ENCODE assay signal across 23 mouse cellular contexts in the genomic region with DNA sequence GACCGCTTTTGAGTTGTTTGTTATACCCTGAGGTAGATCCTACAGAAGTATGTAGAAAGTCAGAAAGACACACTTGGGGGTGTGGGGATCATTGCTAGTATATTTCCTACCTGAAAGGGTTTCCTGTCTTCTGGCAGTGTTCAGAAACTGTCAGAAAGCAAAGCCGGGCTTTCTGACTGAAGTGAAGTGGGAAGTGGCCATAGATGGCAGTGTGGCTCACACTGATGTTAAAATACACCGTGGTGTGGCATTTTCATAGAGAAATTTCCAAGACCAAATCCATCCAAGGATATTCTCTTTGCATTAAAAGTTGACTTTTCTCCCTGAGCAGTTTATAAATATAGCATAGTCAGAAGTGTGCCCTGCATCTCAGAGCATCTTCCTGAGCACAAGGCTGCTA. TPM values are rescaled to one million over a fixed set of nuclear protein-coding genes. Genes with fewer than 3 reads are reported as not detected.
DNase-seq lines count a peak whose midpoint lies in the region; ATAC-seq and TF ChIP-seq lines count a peak whose summit lies in the region.
"Had no signal": no experiment of that assay in that cellular context is flagged by ENCODE, and none has a peak within 500 bp of the region (broad histone marks: within the 10 kb centered on the region; RNA-seq: fewer than 3 reads in every experiment).

No protein-coding gene starts in this region.

- no peak overlapping the region for H3K4me3 ChIP-seq in forebrain, postnatal 0 days (ENCODE audit: low read depth, low read length)
- H3K4me3 ChIP-seq in forebrain, embryonic 11.5 days (ENCODE audit: low read depth, low read length) = no peak overlapping the region
- no peak overlapping the region for H3K4me3 ChIP-seq in left cerebral cortex, adult 2 months
- H3K4me3 ChIP-seq: forebrain, embryonic 12.5 days; heart, embryonic 10.5 days; limb, embryonic 15.5 days; megakaryocyte, embryonic 14.5 days; neural tube, embryonic 12.5 days had no signal

- ATAC-seq in forebrain, postnatal 0 days = no peak
- no peak for ATAC-seq in forebrain, embryonic 11.5 days (replicated peaks; ENCODE audit: low FRiP score)
- no peak for ATAC-seq in erythroid progenitor cell, adult 5-6 weeks (replicated peaks; ENCODE audit: low FRiP score, poor library complexity, severe bottlenecking)
- ATAC-seq: inflammation-experienced regulatory T-cells, adult 6 months had no signal

- no peak overlapping the region for H3K4me2 ChIP-seq in forebrain, postnatal 0 days (ENCODE audit: low read depth)
- H3K4me2 ChIP-seq in forebrain, embryonic 11.5 days (ENCODE audit: low read depth, low read length, severe bottlenecking) = no peak overlapping the region
- H3K4me2 ChIP-seq: forebrain, embryonic 12.5 days; limb, embryonic 15.5 days; neural tube, embryonic 12.5 days had no signal

- no peaks in the 10 kb centered on the region; the same call in 1 of the 2 replicates for H3K27me3 ChIP-seq in forebrain, postnatal 0 days (ENCODE audit: insufficient read depth, low read length)
- no peaks in the 10 kb centered on the region for H3K27me3 ChIP-seq in forebrain, embryonic 11.5 days (ENCODE audit: control insufficient read depth, insufficient read depth, low read length)
- H3K27me3 ChIP-seq: forebrain, embryonic 12.5 days; limb, embryonic 15.5 days; megakaryocyte, embryonic 14.5 days; neural tube, embryonic 12.5 days had no signal

- WGBS in forebrain, postnatal 0 days = 57% methylated on average over 3 of the region's 3 CpGs
- 79% methylated on average over 3 of the region's 3 CpGs for WGBS in forebrain, embryonic 11.5 days

- DNase-seq in forebrain, postnatal 0 days = peak; percentile 22
- no peak for DNase-seq in forebrain, embryonic 11.5 days (ENCODE audit: low spot score)
- DNase-seq in left cerebral cortex, adult 2 months (ENCODE audit: extremely low spot score in 1 of 2, low spot score in 2 of 2) = no peak
- DNase-seq in left cerebral cortex, adult 18-20 months (ENCODE audit: low spot score in 2 of 2) = no peak
- peak; percentile 43 for DNase-seq in 3T3-L1 (ENCODE audit: low read depth, low spot score)
- DNase-seq in brain, embryonic 14.5 days (ENCODE audit: low read depth) = peak; percentile 49
- no peak for DNase-seq in right cerebral cortex, postnatal 10 days (ENCODE audit: low spot score in 2 of 2)
- DNase-seq: adrenal gland, adult 2 months; cerebellum, adult 2 months; cerebellum, postnatal 36 days; kidney, adult 9 months; kidney, postnatal 36 days; lung, postnatal 14 days; right cerebral cortex, adult 18-20 months; thymus, postnatal 14 days had no signal

- H3K27ac ChIP-seq in forebrain, postnatal 0 days (ENCODE audit: low read depth, low read length) = no peak overlapping the region
- no peak overlapping the region for H3K27ac ChIP-seq in forebrain, embryonic 11.5 days (ENCODE audit: low read depth, low read length)
- H3K27ac ChIP-seq in left cerebral cortex, adult 2 months = no peak overlapping the region
- H3K27ac ChIP-seq: forebrain, embryonic 12.5 days; heart, embryonic 10.5 days; limb, embryonic 15.5 days; neural tube, embryonic 12.5 days had no signal

- no peaks in the 10 kb centered on the region for H3K9me3 ChIP-seq in forebrain, postnatal 0 days (ENCODE audit: low read length)
- no peaks in the 10 kb centered on the region for H3K9me3 ChIP-seq in forebrain, embryonic 11.5 days (ENCODE audit: control insufficient read depth, low read length)
- H3K9me3 ChIP-seq: forebrain, embryonic 12.5 days; G1E; heart, embryonic 10.5 days; limb, embryonic 15.5 days; megakaryocyte, embryonic 14.5 days; neural tube, embryonic 12.5 days had no signal

- 0 out of 2 replicates have a peak, but pooled peaks cover 7% of the 10 kb centered on the region for H3K36me3 ChIP-seq in forebrain, postnatal 0 days (ENCODE audit: insufficient read depth)
- H3K36me3 ChIP-seq in forebrain, embryonic 11.5 days (ENCODE audit: control insufficient read depth, insufficient read depth, low read length) = no peaks in the 10 kb centered on the region
- H3K36me3 ChIP-seq: forebrain, embryonic 12.5 days; heart, embryonic 10.5 days; limb, embryonic 15.5 days; neural tube, embryonic 12.5 days had no signal

- no peak overlapping the region for H3K9ac ChIP-seq in forebrain, postnatal 0 days
- no peak overlapping the region for H3K9ac ChIP-seq in forebrain, embryonic 11.5 days (ENCODE audit: low read length)
- H3K9ac ChIP-seq: forebrain, embryonic 12.5 days; limb, embryonic 15.5 days; neural tube, embryonic 12.5 days had no signal

- TF ChIP-seq POLR2A in brain, embryonic 14.5 days (IDR thresholded peaks at IDR 0.05; ENCODE audit: borderline replicate concordance, extremely low read depth, insufficient read depth, insufficient read length, poor library complexity, severe bottlenecking) = no peak

- no peaks in the 10 kb centered on the region for H3K4me1 ChIP-seq in forebrain, postnatal 0 days (ENCODE audit: insufficient read depth)
- no peaks in the 10 kb centered on the region; the same call in 1 of the 2 replicates for H3K4me1 ChIP-seq in forebrain, embryonic 11.5 days (replicated peaks; ENCODE audit: control insufficient read depth, insufficient read depth, low read length)
- H3K4me1 ChIP-seq: heart, embryonic 10.5 days; megakaryocyte, embryonic 14.5 days; neural tube, embryonic 12.5 days had no signal

- intact Hi-C loops in left cerebral cortex, adult 2 months (cut with DNase I) = no loop called here

- TF ChIP-seq CTCF in forebrain, postnatal 0 days (IDR thresholded peaks at IDR 0.05; ENCODE audit: low read depth) = peak; percentile 53
- peak; percentile 45 for TF ChIP-seq CTCF in left cerebral cortex, adult 2 months (IDR thresholded peaks at IDR 0.05)
- TF ChIP-seq CTCF in brain, embryonic 14.5 days (IDR thresholded peaks at IDR 0.05; ENCODE audit: borderline replicate concordance, extremely low read depth, insufficient read depth, insufficient read length) = peak; percentile 21; the same call in 1 of the 2 replicates

RNA-seq across cellular contexts. Expression of a gene that starts 25.3 kb away (rescaled TPM):
- total RNA-seq in forebrain, postnatal 0 days (2014; rRNA removed) = 36.6 and 43.7 TPM in 2 replicates
- 21.9 and 27.5 TPM in 2 replicates for polyA plus RNA-seq in forebrain, postnatal 0 days (2015; fragmentation: Nextera tagmentation; extraction: Ambion mirVana)
- polyA plus RNA-seq in forebrain, embryonic 11.5 days (2014; fragmentation: Nextera tagmentation; extraction: Ambion mirVana) = 24.1 and 28.4 TPM in 2 replicates
- 10 to 100 TPM; 66.2 to 67.0 TPM for total RNA-seq in left cerebral cortex, adult 2 months (2021)
- 10 to 100 TPM; 63.5 to 68.1 TPM for total RNA-seq in left cerebral cortex, adult 18-20 months (2021)
- polyA plus RNA-seq in brain, embryonic 14.5 days (2012; rRNA removed) = 16.7 and 23.5 TPM in 2 replicates
- 22.0 and 40.7 TPM in 2 replicates for total RNA-seq in erythroid progenitor cell, adult 5-6 weeks (2015; ENCODE audit: low replicate concordance)
- 52.6 and 80.7 TPM in 2 replicates for total RNA-seq in erythroid progenitor cell, adult 5-6 weeks (2017; ENCODE audit: low replicate concordance)

RNA-seq across cellular contexts. Expression of a gene that starts 25.5 kb away (rescaled TPM):
- total RNA-seq in forebrain, postnatal 0 days (2014; rRNA removed) = 35.2 and 39.4 TPM in 2 replicates
- polyA plus RNA-seq in forebrain, postnatal 0 days (2015; fragmentation: Nextera tagmentation; extraction: Ambion mirVana) = 32.8 and 48.0 TPM in 2 replicates
- 117 and 126 TPM in 2 replicates for polyA plus RNA-seq in forebrain, embryonic 11.5 days (2014; fragmentation: Nextera tagmentation; extraction: Ambion mirVana)
- total RNA-seq in left cerebral cortex, adult 2 months (2021) = 10 to 100 TPM; 26.3 to 28.9 TPM
- total RNA-seq in left cerebral cortex, adult 18-20 months (2021) = 10 to 100 TPM; 27.4 to 27.8 TPM
- 21.0 and 27.6 TPM in 2 replicates for polyA plus RNA-seq in brain, embryonic 14.5 days (2012; rRNA removed)
- 13.8 and 39.6 TPM in 2 replicates for total RNA-seq in erythroid progenitor cell, adult 5-6 weeks (2015; ENCODE audit: low replicate concordance)
- total RNA-seq in erythroid progenitor cell, adult 5-6 weeks (2017; ENCODE audit: low replicate concordance) = 38.4 and 41.1 TPM in 2 replicates

Comparison
In these comparisons a context has a peak if more than half of its experiments do, and no peak if none do; other contexts are left out.
1. DNase-seq: peak in forebrain, postnatal 0 days (single experiment), 3T3-L1 (single experiment) and brain, embryonic 14.5 days (single experiment); none in forebrain, embryonic 11.5 days (single experiment), left cerebral cortex, adult 2 months (0 of 2), left cerebral cortex, adult 18-20 months (0 of 2) and right cerebral cortex, postnatal 10 days (0 of 2).
2. Peak in every context shown above with its lines, with median percentiles within 50 percentile points of each other: CTCF ChIP-seq.